Mouse (Mus musculus) midbrain, postnatal 0 days (tissue): ENCODE data around the gene Cacng8. TPM values are rescaled to one million over a fixed set of nuclear protein-coding genes. Genes with fewer than 3 reads are reported as not detected.
A peak's percentile ranks its signal among the peaks of the same experiment; 100 is the strongest.

Experiments
- ATAC-seq: fragments of 200-750 bp; cut with Nextera tagmentation; 2 replicates; pipeline ENCODE4 v1.8.0; 2017; ENCODE audit warnings: moderate number of reproducible peaks, mild to moderate bottlenecking, moderate TSS enrichment, moderate library complexity; ENCODE audit not compliant: low FRiP score
- DNase-seq: peaks from one replicate; pipeline ENCODE4 v3.0.0-alpha.2; 2015; ENCODE audit warnings: low spot score
- H3K27ac ChIP-seq: fragments of 300-500 bp; sonication (generic); 2 replicates; pipeline ENCODE4 v1.5.1; 2014; ENCODE audit warnings: low read depth, mild to moderate bottlenecking, low read length, mixed read lengths
- H3K27me3 ChIP-seq: fragments of 300-500 bp; sonication (generic); 2 replicates; pipeline ENCODE4 v1.6.1; 2014; ENCODE audit warnings: low read length, control low read depth, mixed read lengths; ENCODE audit not compliant: insufficient read depth
- H3K36me3 ChIP-seq: fragments of 300-500 bp; sonication (generic); 2 replicates; pipeline ENCODE4 v1.6.1; 2014; ENCODE audit warnings: low read length, control low read depth, mixed read lengths; ENCODE audit not compliant: insufficient read depth
- H3K4me1 ChIP-seq: fragments of 300-500 bp; sonication (generic); 2 replicates; pipeline ENCODE4 v1.6.1; 2014; ENCODE audit warnings: mild to moderate bottlenecking, control low read depth, antibody characterized with exemption, low read length, mixed read lengths; ENCODE audit not compliant: insufficient read depth
- H3K4me2 ChIP-seq: fragments of 300-500 bp; sonication (generic); 2 replicates; pipeline ENCODE4 v1.6.1; 2014; ENCODE audit warnings: low read depth, mild to moderate bottlenecking, low read length, mixed read lengths; ENCODE audit not compliant: poor library complexity, severe bottlenecking
- H3K4me3 ChIP-seq: fragments of 300-500 bp; sonication (generic); 2 replicates; pipeline ENCODE4 v1.5.1; 2014; ENCODE audit warnings: low read depth, mild to moderate bottlenecking, low read length, moderate library complexity
- H3K9ac ChIP-seq: fragments of 300-500 bp; sonication (generic); replicated peaks from 2 replicates; pipeline ENCODE4 v1.6.1; 2014; ENCODE audit warnings: mild to moderate bottlenecking, low read length, moderate library complexity, mixed read lengths; ENCODE audit not compliant: poor library complexity, severe bottlenecking
- H3K9me3 ChIP-seq: fragments of 300-500 bp; sonication (generic); 2 replicates; pipeline ENCODE4 v1.6.1; 2016; ENCODE audit warnings: low read length, control low read depth
- CTCF ChIP-seq: IDR thresholded peaks from 2 replicates; pipeline ENCODE4 v1.5.1; 2016; ENCODE audit warnings: antibody characterized with exemption, mild to moderate bottlenecking
- WGBS: fragments of 180-500 bp; shearing (Covaris S2); extraction: QIAGEN DNeasy Blood & Tissue Kit; methylation state at CpG from one replicate; pipeline ENCODE4 v1.1.7; 2014; 5-methylcytosine and 5-hydroxymethylcytosine counted together
- polyA plus RNA-seq: library from polyadenylated mRNA; unstranded; fragments of >200 nt; fragmentation: Nextera tagmentation; extraction: Ambion mirVana; gene quantifications from 2 replicates; pipeline ENCODE4 v1.2.1, GENCODE M21; 2015
- total RNA-seq: library from RNA; depleted of rRNA; stranded (reverse); fragments of >200 nt; gene quantifications from 2 replicates; pipeline ENCODE4 v1.2.3, GENCODE M21; 2014

Cacng8 gene
- total and polyA plus RNA-seq, 2 experiments from 2014 or later, result 21.4 to 59.0 TPM

- TF ChIP-seq CTCF, result no peak
- Histone ChIP-seq H3K27ac (no peak overlapping the region), H3K4me2 (peak overlapping the region; percentile 98), H3K9me3 (no peaks in the 10 kb centered on the region), H3K4me1 (peaks cover 6% of the 10 kb centered on the region; the same call in 1 of the 2 replicates), H3K27me3 (peaks cover 13% of the 10 kb centered on the region; the same call in 1 of the 2 replicates), H3K4me3 (peak overlapping the region; percentile 59), H3K36me3 (no peaks in the 10 kb centered on the region), H3K9ac (peak overlapping the region; percentile 67)
- peak; percentile 32 for DNase-seq
- ATAC-seq, result peak; percentile 36
- WGBS, result 0% methylated on average over 17 of the region's 60 CpGs
These were observed 24.9 kb downstream of the Cacng8 start for GRCm38 (mm10) chr7:3415378-3415777.

GRCm38 (mm10) chr7:3419941-3420340, 29.5 kb downstream of the Cacng8 start:
- Histone ChIP-seq H3K27ac (no peak overlapping the region), H3K4me1 (no peaks in the 10 kb centered on the region; the same call in 1 of the 2 replicates), H3K27me3 (peaks cover 33% of the 10 kb centered on the region), H3K36me3 (no peaks in the 10 kb centered on the region), H3K4me3 (no peak overlapping the region), H3K4me2 (no peak overlapping the region), H3K9me3 (no peaks in the 10 kb centered on the region), H3K9ac (no peak overlapping the region)
- ATAC-seq (no peak), DNase-seq (no peak)
- no peak for TF ChIP-seq CTCF
- WGBS, result 35% methylated on average over 6 of the region's 6 CpGs

DNA sequence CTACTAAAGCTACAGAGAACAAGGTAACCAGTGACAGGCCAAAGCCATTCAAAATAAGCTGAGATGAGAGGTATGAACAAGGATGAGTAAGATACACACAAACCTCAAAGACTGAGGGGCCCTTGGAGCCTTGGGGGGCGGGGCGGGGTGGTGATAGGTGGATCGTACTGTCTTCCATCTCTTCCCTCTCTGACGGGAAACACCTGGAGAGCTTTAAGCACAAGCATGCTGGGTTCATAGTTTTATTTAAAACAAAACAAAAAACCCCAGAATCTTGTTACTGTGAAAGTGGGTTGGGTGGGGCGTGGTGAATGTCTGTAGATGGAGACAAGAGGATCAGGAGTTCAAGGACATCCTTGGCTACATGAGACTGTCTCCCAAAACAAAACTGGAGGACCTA, 30.0 kb downstream of the Cacng8 start:
- Histone ChIP-seq H3K27me3 (peaks cover 38% of the 10 kb centered on the region), H3K9me3 (no peaks in the 10 kb centered on the region), H3K4me1 (no peaks in the 10 kb centered on the region; the same call in 1 of the 2 replicates), H3K4me3 (no peak overlapping the region), H3K4me2 (no peak overlapping the region), H3K9ac (no peak overlapping the region), H3K36me3 (no peaks in the 10 kb centered on the region), H3K27ac (no peak overlapping the region)
- DNase-seq, result no peak
- no peak for TF ChIP-seq CTCF
- 68% methylated on average over 5 of the region's 5 CpGs for WGBS
- no peak for ATAC-seq

- no peaks in the 10 kb centered on the region for H3K36me3 ChIP-seq
- H3K4me3 ChIP-seq, result no peak overlapping the region
- no peak for TF ChIP-seq CTCF
- H3K4me1 ChIP-seq, result no peaks in the 10 kb centered on the region; the same call in 1 of the 2 replicates
- H3K9me3 ChIP-seq, result no peaks in the 10 kb centered on the region
- DNase-seq (no peak), ATAC-seq (no peak)
- 91% methylated on average over 3 of the region's 3 CpGs for WGBS
- H3K4me2 ChIP-seq, result no peak overlapping the region
- H3K27ac ChIP-seq, result no peak overlapping the region
- H3K9ac ChIP-seq, result no peak overlapping the region
- H3K27me3 ChIP-seq, result peaks cover 39% of the 10 kb centered on the region
These were observed 30.8 kb downstream of the Cacng8 start for GRCm38 (mm10) chr7:3421297-3421696.

DNA sequence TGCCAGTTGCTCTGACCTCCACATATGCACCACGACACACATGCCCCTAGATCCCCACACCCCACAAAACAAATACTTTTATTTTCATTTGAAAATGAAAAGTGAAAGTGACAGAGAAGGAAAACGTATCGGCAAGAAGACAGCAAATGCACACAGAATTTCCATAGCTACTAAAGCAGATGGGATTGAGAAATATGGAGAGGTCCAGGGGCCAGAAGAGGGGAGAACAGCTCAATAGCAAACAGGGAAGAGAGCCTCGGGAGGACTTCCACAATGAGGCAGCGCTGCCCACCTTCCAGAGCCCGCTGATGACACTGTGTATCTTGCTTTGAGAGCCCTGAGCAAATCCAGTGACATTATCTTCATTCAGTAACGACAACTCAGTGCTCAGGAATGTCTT, 31.6 kb downstream of the Cacng8 start:
- Histone ChIP-seq H3K9ac (no peak overlapping the region), H3K9me3 (no peaks in the 10 kb centered on the region), H3K4me2 (no peak overlapping the region), H3K4me3 (no peak overlapping the region), H3K27ac (no peak overlapping the region), H3K27me3 (peaks cover 39% of the 10 kb centered on the region), H3K4me1 (no peaks in the 10 kb centered on the region; the same call in 1 of the 2 replicates), H3K36me3 (no peaks in the 10 kb centered on the region)
- TF ChIP-seq CTCF, result no peak
- ATAC-seq, result no peak
- DNase-seq, result no peak
- 60% methylated on average over 7 of the region's 7 CpGs for WGBS

- Histone ChIP-seq H3K36me3 (no peaks in the 10 kb centered on the region), H3K27me3 (peaks cover 39% of the 10 kb centered on the region), H3K27ac (no peak overlapping the region), H3K9ac (0 out of 2 replicates have a peak overlapping the region, but pooled peaks have one; percentile 14), H3K4me1 (no peaks in the 10 kb centered on the region; the same call in 1 of the 2 replicates), H3K4me2 (peak overlapping the region; percentile 54), H3K4me3 (peak overlapping the region; percentile 19), H3K9me3 (no peaks in the 10 kb centered on the region)
- no peak for ATAC-seq
- no peak for TF ChIP-seq CTCF
- no peak for DNase-seq
- WGBS, result under 1% methylated on average over 30 of the region's 30 CpGs
These were observed 32.9 kb downstream of the Cacng8 start for GRCm38 (mm10) chr7:3423430-3423829.
